Mouse (Mus musculus) cerebellum, adult (tissue): ENCODE measurements around the gene Notch1.

Source experiments
- ATAC-seq: cut with Nextera tagmentation; 2 replicates; pipeline ENCODE4 v1.9.2; 2017; ENCODE audit warnings: mild to moderate bottlenecking, moderate library complexity, mixed read lengths; ENCODE audit not compliant: insufficient number of reproducible peaks, low FRiP score, low TSS enrichment

Gene Notch1

DNA sequence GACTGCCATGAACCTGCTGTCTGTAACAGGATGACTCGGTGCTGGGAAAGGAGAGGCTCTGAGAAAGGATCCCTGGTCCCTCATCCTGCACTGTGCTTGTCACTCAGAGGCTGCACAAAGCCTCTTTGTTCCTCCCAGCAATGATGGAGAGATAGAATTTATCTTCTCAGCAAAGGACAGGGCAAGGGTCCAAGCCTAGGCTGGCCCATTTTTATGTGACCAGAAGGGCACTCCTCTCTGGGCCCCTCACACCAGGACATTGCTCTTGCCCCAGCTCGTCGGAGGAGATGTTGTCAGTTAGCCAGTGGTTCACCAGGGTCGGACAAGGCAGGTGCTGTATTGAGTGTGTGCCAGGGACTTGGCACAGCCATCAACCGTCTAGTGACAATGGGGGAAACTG, 16.8 kb upstream of the Notch1 start:
- ATAC-seq: no peak

DNA sequence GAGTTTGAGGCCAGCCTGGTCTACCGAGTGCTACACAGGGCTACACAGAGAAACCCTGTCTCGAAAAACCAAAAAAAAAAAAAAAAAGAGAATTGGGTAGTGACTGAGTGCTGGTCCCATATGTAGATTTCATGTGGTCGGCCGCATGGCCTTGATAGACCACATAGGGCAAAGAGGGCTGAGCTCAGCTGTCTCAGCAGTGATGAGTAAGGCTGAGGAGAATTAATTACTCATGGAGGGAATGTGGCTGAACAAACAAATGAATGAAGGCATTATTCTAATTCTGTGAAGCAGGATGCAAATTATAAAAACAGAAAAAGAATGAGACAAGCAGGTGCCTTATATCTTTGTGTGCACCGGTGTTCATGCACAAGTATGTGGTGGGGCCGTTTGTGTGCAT, 15.4 kb upstream of the Notch1 start:
- ATAC-seq: no peak

DNA sequence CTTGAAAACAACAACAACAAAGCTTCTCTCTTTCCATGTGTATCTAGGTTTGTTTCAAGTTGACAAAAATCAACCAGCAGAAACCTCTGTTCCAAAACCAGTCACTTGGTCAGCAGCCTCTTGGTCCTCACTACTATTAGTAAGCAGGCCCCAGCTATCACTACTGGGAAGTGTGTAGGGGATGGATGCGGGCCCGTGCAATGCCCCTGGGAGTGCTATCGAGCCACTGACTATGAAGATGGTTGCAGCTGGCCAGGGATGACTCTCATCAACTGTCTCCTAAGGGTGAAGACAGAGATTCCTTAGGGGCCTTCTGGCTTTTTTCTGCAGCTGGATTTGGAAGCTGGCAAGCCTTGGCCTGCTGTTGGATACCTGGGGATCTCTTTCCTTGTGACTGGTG, 13.4 kb upstream of the Notch1 start:
- no peak for ATAC-seq

DNA sequence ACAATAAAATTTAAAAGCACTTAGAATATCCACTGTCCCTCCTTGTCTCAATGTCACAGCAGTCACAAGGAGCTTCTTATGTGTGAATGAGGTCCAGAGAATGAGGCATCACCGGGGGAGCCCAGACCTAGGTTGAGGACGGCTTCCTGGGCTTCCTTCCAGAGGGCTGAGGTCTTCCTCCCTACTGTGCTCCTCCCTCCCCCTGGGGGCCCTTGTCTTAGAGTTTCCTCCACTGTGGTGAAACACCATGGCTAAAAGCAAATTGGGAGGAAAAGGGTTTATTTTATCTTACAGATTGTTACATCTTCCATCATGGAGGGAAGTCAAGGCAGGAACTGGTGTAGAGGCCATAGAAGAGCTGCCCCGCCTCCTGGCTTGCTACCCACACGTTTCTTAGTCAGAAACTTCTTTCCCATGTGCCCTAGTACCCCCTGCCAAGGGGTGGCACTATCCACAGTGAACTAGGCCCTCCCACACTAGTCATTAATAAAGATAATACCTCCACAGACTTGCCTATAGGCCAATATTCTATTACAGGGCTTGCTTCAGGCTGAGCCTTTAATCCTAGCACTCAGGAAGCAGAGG, 12.8 kb upstream of the Notch1 start:
- ATAC-seq: no peak

DNA sequence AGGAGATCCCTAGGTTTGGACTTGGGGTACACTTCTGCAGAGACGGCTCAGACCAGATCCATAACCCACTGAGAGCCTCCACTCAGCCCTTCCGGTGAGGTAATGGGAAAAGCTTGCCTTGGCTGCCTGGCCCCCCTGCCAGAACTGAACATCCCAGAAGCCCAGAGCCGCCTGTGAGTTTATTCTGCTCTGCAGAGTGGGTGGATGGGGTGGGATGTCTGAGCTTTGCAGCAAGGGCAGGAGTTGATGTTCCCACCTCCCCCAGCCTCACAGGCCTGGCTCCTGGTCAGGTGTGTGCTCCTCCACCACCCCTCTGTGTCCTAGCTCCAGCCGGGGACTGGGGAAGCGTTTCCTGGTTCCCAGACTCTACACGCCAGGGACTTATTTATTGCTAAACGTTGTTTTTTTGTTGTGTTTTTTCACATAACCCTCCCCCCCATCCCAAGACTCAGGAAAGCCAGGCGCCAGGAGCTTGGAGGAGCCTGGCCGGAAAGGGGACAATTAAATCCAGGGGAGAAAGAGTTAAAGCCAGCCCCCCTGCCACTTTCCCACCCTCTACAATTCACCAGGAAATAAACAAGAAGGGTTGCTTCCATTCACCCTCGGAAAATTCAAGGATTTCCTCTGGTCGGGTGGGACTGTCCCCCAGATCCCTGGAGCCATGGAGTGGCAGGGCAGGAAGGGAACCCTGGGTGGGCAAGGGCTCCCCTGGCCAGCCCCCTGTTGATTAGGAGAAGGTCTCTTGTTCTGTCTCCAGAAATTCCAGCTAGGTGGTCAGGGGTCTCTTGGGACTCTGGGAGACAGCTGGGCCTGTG, 10.2 kb upstream of the Notch1 start:
- no peak for ATAC-seq

DNA sequence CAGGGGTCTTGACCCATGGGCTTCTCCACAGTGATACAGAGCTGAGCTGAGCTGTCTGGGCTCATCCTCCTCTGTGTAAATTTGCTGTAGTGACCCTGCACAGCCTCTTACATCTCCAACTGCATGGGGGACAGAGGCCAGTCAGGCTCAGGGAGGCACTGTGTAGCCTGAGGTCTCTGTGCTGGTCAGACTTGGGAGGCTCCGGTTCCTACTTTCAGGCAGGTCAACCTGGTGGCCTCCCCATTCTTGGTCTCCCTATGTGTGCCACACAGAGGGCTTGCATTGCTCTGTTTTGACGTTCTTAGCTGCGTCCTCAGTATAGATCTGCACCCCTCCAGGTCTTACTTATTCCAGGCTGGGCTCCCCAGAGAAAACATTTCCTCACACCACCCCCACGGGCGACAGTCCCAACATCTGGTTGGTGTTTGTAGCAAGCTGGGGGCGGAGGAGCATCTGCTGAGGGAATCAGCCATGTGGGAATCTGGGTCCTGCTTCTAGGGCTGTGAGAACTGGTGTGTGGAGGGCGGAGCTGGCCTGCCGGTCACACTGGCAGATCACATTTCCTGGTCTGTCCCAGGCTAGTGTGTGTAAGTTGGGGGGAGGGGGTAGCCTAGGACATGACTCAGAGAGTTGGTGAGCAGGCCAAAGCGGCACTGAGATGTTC, 9.0 kb upstream of the Notch1 start:
- no peak for ATAC-seq

DNA sequence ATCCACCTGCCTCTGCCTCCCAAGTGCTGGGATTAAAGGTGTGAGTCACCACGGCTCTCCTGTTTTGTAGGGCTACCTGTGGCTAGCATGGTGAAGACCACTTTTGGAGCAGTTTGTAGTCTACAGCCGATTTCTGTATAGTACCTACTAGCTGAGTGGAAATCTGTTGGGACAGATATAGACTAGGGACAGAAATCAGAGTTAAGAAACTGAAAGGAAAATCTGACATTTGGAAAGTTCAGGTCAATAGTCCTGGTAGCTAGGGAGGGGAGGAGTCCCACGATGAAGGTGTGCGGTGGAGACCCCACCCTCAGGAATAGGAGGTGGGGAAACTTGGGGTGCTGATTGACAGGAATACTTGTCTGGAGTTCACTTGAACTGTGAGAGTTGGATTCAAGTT, 5.9 kb upstream of the Notch1 start:
- ATAC-seq: no peak

DNA sequence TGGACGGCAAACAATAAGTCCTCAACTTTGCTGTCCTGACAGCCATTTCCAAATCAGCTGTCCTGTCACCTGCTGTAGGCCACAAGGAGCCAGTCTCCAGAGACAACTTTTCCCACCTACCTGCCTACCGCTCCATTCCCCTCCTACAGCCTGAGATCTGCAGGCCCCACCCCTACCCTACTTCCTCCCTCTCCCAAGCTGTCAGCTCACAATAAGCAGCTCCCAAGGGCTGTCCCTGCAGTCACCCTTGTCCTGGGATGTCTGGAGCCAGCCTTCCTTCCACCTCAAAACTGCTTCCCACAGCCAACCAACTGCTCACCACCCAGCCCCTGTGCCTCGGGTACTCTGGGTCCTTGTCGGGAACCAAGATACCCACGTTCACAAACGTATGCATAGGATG, 3.3 kb upstream of the Notch1 start:
- ATAC-seq: no peak

DNA sequence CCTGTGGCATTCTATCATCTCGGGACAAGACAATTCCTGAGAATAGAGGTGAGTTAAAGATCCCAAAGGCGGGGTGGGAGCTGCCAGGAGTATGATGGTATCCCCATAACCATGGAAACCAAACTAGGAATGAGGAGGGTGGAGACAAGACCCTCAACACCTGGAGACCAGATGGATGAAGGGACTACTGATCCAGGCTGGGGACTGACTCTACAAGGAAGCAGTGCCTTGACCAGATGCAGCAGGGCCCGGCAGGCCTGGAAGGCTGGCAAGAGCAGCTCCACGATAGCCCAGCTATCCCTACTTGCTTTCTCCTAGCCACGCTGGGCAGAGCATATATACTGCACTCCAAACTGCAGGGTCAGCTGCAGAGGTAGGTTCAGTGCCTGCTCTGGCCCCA, 524 bp upstream of the Notch1 start:
- ATAC-seq: no peak

DNA sequence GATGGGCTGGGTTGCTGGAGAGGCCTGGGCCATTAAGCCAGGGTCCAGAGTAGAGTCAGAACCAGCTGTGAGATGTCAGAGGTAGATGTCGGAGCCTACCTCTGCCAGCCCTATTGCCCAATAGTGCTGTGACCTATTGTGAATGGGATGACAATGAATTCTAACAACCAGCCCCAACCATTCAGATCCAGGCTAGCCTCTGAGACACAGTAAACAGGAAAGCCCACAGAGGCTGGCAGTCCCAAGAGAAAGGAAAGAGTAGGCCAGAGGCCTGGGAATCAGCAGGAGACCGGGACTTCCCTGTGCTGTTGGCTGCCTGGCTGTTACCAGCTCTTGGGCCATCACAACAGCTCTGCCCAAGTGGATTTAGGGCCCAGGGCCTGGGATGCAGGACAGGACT, 1.1 kb downstream of the Notch1 start:
- ATAC-seq: no peak

DNA sequence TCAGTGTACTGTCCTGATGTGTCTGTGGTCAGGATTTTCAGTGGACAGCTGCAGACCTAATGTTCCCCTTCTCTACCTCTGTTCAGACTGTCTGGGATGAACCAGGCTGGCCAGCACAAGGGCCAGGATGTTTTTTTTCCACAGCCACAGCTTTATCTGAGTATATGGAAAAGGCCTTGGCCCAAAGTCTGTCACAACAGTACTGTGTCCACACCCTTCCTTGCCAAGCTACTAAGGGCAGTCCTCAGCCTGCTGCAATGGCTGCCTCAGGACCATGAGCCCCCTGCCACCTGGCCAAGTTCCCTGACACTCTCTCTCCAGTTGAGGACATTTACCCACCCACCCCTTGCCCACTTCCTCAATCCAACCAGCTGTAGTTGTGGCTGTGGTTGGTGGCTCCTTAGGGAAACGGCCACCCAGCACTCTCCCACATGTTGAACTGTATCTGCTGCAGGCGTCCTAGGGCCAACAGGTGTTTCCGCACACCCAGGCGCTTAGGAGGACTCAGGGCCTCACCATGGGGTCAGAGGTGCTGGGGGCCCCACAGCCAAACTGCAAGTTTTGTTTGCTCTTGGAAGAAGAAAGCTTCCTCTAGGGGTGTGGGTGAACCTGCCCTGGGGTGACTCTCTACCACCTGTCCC, 3.2 kb downstream of the Notch1 start:
- no peak for ATAC-seq

DNA sequence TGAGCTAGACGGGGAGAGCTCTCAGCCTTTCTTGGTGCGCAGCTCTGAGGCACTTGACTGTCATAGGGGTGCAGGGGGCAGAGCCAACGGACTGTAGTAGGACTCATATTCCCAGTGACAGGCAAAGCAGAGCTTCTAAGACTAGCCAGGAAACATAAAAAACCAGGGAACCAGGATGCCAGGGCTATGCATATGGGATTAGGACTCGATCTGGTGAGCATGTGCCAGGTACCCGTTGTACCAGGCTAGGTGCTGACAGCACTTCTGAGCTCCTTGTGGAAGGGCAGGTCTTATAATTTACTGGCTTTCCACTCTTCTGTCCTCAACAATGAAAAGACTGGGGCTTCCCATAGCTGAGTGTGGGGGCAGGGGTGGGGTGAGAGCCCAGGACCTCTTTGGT, 7.8 kb downstream of the Notch1 start:
- ATAC-seq: no peak

DNA sequence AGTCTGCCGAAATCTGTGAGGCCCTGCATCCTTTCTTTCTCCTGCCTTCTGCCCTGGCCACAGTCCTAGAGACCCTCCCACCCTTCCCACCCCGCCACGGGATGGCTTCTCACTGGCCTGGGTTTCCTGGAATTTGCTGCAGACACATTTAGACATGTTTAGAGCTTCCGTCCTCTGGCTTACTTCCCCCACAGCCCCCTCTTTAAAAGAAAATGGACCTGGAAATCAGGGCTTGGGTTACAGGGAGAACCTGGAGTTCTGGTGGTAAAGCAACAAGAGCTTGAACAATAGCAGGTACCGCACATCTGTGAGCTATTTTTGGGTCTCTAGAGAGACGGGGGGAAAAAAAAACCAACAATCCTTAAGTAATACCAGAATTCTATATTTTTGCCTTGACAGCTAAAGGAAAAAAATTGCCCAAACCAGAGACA, 8.5 kb downstream of the Notch1 start:
- ATAC-seq: no peak

DNA sequence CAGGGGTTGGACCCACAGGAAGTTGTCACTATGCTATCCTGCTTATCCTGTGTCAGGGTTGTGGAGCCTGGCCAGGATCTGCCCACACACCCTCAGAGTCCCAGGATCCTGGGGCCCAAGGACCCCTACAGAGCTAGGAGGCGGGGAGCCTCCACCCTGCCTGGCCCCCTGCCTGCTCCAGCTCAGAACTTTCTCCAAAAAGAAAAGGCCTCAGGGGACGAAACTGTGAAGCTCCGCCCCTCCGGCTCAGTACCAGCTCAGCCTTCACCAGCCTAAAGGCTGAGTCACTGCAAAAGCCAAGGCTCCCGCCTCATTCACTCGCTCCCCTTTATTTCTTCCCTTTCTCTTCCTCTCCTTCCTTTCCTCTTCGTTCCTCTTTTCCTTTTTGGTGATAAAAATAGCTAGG, 9.0 kb downstream of the Notch1 start:
- ATAC-seq: no peak

DNA sequence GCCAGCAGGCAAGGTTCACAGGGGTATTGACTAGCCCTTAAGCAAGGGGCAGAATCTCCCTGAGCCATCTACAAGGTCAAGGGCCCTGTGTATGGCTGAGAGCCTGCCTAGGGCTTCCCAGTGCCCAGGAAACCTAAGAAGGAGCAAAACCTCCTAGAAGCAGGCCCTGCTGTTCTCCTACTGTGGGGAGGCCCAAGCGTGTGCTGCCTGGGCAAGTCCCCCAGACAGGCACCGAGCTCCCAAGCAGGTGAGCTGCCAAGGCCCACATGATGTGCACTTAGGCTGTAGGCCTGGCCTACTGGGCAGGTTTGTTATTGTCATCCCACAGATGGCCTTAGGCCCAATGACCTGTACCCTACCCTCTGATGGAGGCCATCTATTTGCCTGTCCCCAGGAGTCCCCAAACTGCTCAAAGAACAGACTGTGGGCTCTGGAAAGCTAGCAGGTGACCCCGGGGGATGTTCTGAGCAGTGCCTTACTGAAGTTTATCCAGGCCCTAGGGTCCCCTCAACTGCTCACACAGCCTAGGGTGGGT, 9.7 kb downstream of the Notch1 start:
- no peak for ATAC-seq

DNA sequence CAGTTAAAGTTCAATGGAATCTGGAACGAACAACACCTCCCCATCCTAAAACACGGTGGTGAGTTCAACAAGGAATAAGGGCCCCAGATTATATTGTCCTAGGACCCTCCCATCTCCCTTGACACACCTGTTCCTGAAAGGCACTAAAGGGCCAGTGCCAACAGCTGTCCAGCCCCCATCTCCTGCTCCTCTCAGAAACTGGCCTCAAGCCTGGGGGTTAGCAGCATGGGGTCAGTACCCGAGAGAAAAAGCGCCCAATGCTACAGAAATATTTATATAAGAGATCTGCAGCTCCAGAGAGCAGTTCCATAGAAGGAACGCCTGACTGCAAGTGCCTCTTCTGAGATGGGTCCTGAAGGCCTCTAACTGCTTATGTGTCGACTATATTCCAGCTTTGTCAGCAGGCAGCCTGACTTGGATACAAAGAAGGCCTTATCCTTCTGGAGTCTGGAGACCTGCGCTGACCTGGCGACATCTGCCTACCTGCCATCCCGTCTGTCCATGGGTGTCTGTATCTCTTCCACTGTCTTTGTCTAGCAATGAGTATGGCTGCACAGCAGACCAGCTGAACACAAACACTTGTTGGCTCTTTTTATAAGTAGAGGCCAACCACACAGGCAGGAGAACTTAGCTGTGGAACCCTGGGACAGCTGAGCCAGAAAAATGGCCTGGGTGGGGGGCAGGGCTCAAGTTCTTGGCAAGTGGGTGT, 11.5 kb downstream of the Notch1 start:
- ATAC-seq: no peak

DNA sequence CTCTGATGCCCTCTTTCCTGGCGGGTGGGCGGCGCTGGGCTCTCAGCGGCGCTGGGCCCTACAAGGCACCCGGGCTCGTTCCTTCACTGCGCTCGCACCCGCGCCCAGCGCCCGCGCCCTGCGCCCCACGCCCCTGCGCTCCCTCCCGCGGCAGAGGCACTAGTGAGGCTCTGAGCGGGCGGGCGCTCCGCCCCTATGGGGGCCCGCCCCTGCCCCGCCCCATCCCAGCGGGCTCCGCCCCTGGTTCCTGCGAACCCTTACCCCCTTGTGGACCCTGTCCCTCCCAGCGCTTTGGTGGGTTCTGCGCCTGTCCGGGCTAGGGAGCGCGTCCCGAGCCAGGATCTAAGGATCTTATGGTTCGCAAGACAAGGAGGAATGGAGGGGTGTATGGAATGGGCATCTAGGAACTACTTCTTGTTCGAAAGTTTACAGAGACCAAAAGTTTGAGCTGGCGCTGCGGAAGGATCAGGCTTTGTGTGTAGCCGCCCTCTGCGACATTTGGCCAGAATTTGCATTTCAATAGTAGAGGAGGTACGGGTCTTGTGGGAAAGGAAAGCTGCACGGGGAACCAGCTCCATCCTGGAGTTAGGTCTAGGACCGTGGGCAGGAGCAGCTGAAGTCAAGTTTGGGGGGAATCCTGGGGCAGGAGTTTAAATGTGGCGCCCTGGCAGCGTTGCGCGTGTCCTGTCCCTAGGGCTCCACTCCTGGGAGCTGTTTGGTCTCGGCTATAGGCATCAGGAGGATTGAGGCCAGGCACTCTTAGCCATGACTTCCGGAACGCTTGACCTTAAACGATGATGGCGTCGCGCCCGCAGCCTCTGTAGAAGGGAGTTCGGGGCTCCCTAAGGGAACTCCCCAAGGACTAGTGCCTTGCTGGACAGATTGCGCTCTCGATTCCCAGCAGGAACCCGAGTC, 12.5 kb downstream of the Notch1 start:
- no peak for ATAC-seq

DNA sequence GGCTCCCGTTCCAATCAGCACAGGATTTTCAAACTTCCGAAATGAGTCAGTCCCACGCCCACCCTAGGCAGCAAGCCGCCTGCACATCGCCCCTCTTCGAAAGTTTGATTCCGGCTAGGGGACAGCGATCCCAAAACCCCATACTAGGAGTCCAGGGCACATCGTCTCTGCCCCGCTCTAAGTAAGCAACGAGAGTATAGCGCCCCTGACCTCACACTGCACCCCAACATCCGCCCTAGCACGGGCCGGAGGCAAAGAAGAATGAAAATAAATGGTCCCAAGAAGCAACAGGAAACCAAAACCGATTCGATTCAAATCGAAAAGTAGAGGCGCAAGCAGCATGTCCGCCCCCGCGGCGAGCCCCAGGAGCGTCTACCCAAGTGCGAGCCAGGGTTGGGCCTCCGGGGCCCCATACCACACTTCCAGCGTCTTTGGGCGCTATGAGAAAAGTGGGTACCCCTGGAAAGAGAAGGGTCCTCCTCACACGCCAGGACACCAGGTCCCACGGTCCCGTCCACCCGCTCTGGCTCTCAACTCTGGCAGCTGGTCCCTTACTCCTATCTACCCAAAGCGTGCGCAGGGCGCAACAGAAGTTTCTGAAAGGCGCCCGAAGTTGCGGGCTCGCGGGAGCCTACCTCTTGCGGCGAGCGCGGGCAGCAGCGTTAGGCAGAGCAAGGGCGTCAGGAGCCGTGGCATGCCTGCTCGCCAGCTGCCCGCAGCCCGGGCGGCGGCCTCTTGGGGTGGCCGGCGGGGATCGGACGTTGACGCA, 13.4 kb downstream of the Notch1 start:
- ATAC-seq: no peak
